Mouse (Mus musculus): ENCODE data around the gene Tbc1d21. TPM values are rescaled to one million over a fixed set of nuclear protein-coding genes. Genes with fewer than 3 reads are reported as not detected.

Tbc1d21 gene
- total RNA-seq (2021), result not detected
- long read RNA-seq, experiment 1, result 0 reads
- long read RNA-seq, experiment 2, result 0 reads

- no peak for DNase-seq (ENCODE audit: low spot score in 2 of 2)
Measured at GRCm38 (mm10) chr9:58370355-58370754, at the start of gene Tbc1d21. Gene Tbc1d21, minus strand, starts transcription at chr9:58370455.

- DNase-seq (ENCODE audit: low spot score in 2 of 2), result no peak
Measured at GRCm38 (mm10) chr9:58411556-58411955, 41.3 kb upstream of the Tbc1d21 start.

GRCm38 (mm10) chr9:58410057-58410735 lies 39.9 kb upstream of the Tbc1d21 start:
- DNase-seq (ENCODE audit: low spot score in 2 of 2), result no peak

GRCm38 (mm10) chr9:58409247-58409646 lies 39.0 kb upstream of the Tbc1d21 start:
- no peak for DNase-seq (ENCODE audit: low spot score in 2 of 2)

- no peak for DNase-seq (ENCODE audit: low spot score in 2 of 2)
Measured at GRCm38 (mm10) chr9:58404412-58404811, 34.2 kb upstream of the Tbc1d21 start.

- no peak for DNase-seq (ENCODE audit: low spot score in 2 of 2)
Measured at GRCm38 (mm10) chr9:58401371-58402082, 31.3 kb upstream of the Tbc1d21 start.

- no peak for DNase-seq (ENCODE audit: low spot score in 2 of 2)
Measured at GRCm38 (mm10) chr9:58399609-58400008, 29.4 kb upstream of the Tbc1d21 start.

- DNase-seq (ENCODE audit: low spot score in 2 of 2), result no peak
Measured at GRCm38 (mm10) chr9:58394605-58395004, 24.4 kb upstream of the Tbc1d21 start.

- DNase-seq (ENCODE audit: low spot score in 2 of 2), result no peak
Measured at GRCm38 (mm10) chr9:58393875-58394274, 23.6 kb upstream of the Tbc1d21 start.

GRCm38 (mm10) chr9:58388381-58388780 lies 18.1 kb upstream of the Tbc1d21 start:
- no peak for DNase-seq (ENCODE audit: low spot score in 2 of 2)

- DNase-seq (ENCODE audit: low spot score in 2 of 2), result no peak
Measured at GRCm38 (mm10) chr9:58378878-58379277, 8.6 kb upstream of the Tbc1d21 start.

- no peak for DNase-seq (ENCODE audit: low spot score in 2 of 2)
Measured at GRCm38 (mm10) chr9:58373912-58374431, 3.7 kb upstream of the Tbc1d21 start.

- no peak for DNase-seq (ENCODE audit: low spot score in 2 of 2)
Measured at GRCm38 (mm10) chr9:58371914-58372313, 1.7 kb upstream of the Tbc1d21 start.

- DNase-seq (ENCODE audit: low spot score in 2 of 2), result no peak
Measured at GRCm38 (mm10) chr9:58369644-58370043, 611 bp downstream of the Tbc1d21 start.

- DNase-seq (ENCODE audit: low spot score in 2 of 2), result no peak
Measured at GRCm38 (mm10) chr9:58364325-58364724, 5.9 kb downstream of the Tbc1d21 start.

GRCm38 (mm10) chr9:58361956-58362355 lies 8.3 kb downstream of the Tbc1d21 start:
- DNase-seq (ENCODE audit: low spot score in 2 of 2), result no peak

- no peak for DNase-seq (ENCODE audit: low spot score in 2 of 2)
Measured at GRCm38 (mm10) chr9:58361373-58361772, 8.9 kb downstream of the Tbc1d21 start.

GRCm38 (mm10) chr9:58355262-58356050 lies 14.8 kb downstream of the Tbc1d21 start:
- DNase-seq (ENCODE audit: low spot score in 2 of 2), result no peak

- DNase-seq (ENCODE audit: low spot score in 2 of 2), result no peak
Measured at GRCm38 (mm10) chr9:58354701-58355100, 15.6 kb downstream of the Tbc1d21 start.

- DNase-seq (ENCODE audit: low spot score in 2 of 2), result no peak
Measured at GRCm38 (mm10) chr9:58353224-58353623, 17.0 kb downstream of the Tbc1d21 start.

GRCm38 (mm10) chr9:58347795-58348194 lies 22.5 kb downstream of the Tbc1d21 start:
- DNase-seq (ENCODE audit: low spot score in 2 of 2), result no peak

GRCm38 (mm10) chr9:58346498-58346897 lies 23.8 kb downstream of the Tbc1d21 start:
- DNase-seq (ENCODE audit: low spot score in 2 of 2), result peak in 1 of 2 experiments; percentile 12

Measured in adrenal gland, postnatal 4 days (tissue).